Mouse (Mus musculus) testis, adult 2 months (tissue): ENCODE results near the gene Tmem203. TPM values are rescaled to one million over a fixed set of nuclear protein-coding genes. Genes with fewer than 3 reads are reported as not detected.

Experiments used
- H3K27ac ChIP-seq: fragments of 200-500 bp; 2 replicates; pipeline ENCODE4 v1.5.1; 2012; ENCODE audit warnings: low read depth, low read length; ENCODE audit not compliant: control insufficient read depth, insufficient read depth
- H3K27me3 ChIP-seq: fragments of 200-500 bp; 2 replicates; pipeline ENCODE4 v1.6.1; 2012; ENCODE audit warnings: mild to moderate bottlenecking, low read length, moderate library complexity; ENCODE audit not compliant: control insufficient read depth, insufficient read depth
- H3K36me3 ChIP-seq: fragments of 200-500 bp; 2 replicates; pipeline ENCODE4 v1.6.1; 2012; ENCODE audit warnings: mild to moderate bottlenecking, low read length; ENCODE audit not compliant: control insufficient read depth, insufficient read depth
- H3K4me1 ChIP-seq: fragments of 200-500 bp; 2 replicates; pipeline ENCODE4 v1.6.1; 2012; ENCODE audit warnings: low read length; ENCODE audit not compliant: control insufficient read depth, insufficient read depth
- H3K4me3 ChIP-seq: fragments of 200-500 bp; 2 replicates; pipeline ENCODE4 v1.5.1; 2012; ENCODE audit warnings: low read depth, mild to moderate bottlenecking, low read length, moderate library complexity, mixed read lengths; ENCODE audit not compliant: control insufficient read depth
- CTCF ChIP-seq: fragments of 200-500 bp; IDR thresholded peaks from 2 replicates; pipeline ENCODE4 v1.5.1; 2012; ENCODE audit warnings: low read depth, mild to moderate bottlenecking, inconsistent platforms, low read length, moderate library complexity; ENCODE audit not compliant: control insufficient read depth, insufficient read depth, insufficient replicate concordance
- POLR2A ChIP-seq: fragments of 200-500 bp; IDR thresholded peaks from 2 replicates; pipeline ENCODE4 v1.6.1; 2012; ENCODE audit warnings: low read depth, mild to moderate bottlenecking, inconsistent platforms, low read length, moderate library complexity; ENCODE audit not compliant: control insufficient read depth
- polyA plus RNA-seq: library from polyadenylated mRNA; depleted of rRNA; stranded (reverse); fragments of >200 nt; gene quantifications from 2 replicates; pipeline ENCODE4 v1.2.3, GENCODE M21; 2012

Tmem203 gene
- polyA plus RNA-seq, 1 experiment: 63.3 TPM

DNA sequence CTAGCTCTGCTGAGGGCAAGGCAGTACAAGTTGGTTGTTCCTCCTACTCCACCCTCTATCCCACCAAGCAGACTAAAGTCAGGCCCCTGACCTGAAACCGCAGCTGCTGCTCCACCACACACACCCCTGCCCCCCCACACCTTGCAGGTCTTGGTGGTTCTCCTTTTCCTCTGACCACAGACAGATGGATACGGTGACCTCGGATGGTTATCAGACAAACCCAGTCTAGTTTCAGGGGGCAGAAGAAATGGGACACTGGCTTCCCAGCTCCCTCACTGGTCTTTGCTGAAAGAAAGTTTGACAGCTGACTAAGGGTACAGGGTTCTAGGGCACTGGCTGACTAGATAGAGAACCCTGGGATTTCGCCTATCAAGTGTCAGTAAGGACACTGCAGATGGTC is 21.8 kb upstream of the Tmem203 start:
- no peaks in the 10 kb centered on the region for H3K4me1 ChIP-seq
- TF ChIP-seq POLR2A: no peak
- TF ChIP-seq CTCF: no peak
- no peaks in the 10 kb centered on the region for H3K36me3 ChIP-seq
- H3K4me3 ChIP-seq: no peak overlapping the region
- no peak overlapping the region for H3K27ac ChIP-seq
- no peaks in the 10 kb centered on the region for H3K27me3 ChIP-seq

DNA sequence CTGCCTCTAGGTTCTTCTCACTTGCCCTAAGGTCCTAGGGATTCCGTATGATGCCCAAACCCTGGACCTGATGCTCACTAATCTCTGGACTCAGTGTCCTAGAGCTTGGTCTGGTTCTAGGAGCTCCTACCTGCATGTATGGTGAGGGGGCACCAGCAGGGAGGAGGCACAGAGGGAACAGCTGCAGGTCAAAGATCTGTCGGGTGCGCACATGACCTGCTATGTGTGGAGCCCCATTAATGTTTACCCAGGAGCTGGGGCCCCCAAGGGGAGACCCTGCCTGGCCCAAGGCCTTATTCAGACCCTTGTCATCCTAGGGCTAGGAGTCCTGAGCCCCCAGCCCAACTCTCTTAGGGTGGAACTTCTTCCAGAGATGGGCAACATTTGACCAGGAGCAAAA is 21.2 kb upstream of the Tmem203 start, which contains the start of gene Slc34a3:
Gene Slc34a3, minus strand, starts transcription at position 315 of the 400 bp plus-strand sequence.
- TF ChIP-seq CTCF (no peak), POLR2A (no peak)
- Histone ChIP-seq H3K4me1 (no peaks in the 10 kb centered on the region), H3K4me3 (no peak within 1 kb of the TSS), H3K36me3 (no peaks in the 10 kb centered on the region), H3K27me3 (no peaks in the 10 kb centered on the region), H3K27ac (no peak within 1 kb of the TSS)

DNA sequence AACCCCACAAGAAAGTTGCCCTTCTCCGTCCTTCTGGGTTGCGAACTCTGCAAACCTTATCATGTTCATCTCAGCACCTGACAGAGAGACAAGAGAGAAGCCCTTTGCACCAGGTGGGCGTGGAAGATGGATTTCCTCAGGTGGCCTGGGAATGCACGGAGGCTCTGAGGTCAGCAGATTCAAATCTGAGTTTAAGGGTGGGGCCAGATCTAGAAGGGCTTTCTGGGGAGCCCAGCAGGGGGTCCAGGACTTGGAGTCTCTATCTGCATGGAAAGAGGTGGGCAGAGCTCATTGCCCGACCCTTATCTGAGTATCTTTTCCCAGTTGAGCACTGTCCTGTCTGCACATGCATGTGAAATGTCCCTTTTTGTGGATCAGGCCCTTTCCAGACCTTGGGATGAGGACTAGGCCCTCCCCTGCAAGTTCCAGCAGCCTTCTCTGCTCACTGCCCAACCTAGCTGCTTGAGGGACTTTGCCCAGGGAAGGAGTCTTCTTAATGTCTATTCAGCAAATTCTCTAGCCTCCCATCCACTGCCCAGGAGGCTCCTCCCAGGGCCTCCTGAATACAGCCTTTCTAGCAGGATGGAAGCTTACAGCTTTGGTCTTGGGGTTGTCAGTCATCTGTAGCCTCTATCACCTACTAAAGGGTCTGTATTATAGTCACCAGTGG is 20.6 kb upstream of the Tmem203 start:
- TF ChIP-seq POLR2A (no peak), CTCF (no peak)
- Histone ChIP-seq H3K27ac (no peak overlapping the region), H3K4me3 (no peak overlapping the region), H3K27me3 (no peaks in the 10 kb centered on the region), H3K36me3 (no peaks in the 10 kb centered on the region), H3K4me1 (no peaks in the 10 kb centered on the region)

DNA sequence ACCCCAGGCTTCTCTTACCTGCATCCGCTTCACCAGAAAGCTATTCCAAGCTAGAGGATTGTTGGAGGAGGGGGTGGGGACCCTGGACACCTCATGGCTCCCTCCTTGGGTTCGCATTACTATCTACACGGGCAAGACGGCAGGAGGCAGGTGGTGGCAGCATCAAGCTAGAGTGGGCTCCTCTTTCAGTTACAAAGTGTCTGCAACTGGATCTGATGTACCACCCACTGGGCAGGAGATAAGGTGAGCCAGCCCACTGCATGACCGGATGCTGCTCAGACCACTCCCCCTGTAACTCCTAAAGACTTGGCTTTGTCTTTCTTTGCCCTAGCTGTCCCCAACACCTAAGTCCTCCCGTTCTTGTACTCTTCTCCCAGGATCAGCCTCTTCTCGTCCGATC is 18.6 kb upstream of the Tmem203 start, which contains the start of gene Rnf224:
Gene Rnf224, minus strand, starts transcription at position 174 of the 400 bp plus-strand sequence.
- Histone ChIP-seq H3K4me1 (peaks cover 14% of the 10 kb centered on the region), H3K27me3 (no peaks in the 10 kb centered on the region)

DNA sequence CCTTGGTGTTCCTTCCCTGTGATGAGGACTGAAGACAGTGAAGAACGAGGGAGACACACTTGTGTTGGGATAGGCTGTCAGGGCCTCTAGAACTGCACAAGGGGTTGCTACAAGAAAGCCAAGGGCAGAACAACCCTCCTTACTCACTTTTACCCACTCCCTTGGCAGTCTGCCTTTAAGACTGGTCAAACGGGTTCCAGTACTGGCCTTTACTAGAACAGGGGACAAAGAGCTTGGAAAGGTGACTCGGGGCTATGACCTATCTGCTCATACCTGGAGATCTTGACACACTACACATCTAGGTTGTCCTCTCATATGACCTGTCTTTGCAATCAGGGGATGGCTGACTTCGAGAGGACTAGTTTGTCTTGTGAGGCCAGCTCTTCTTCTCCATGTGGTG is 17.7 kb upstream of the Tmem203 start:
- peaks cover 18% of the 10 kb centered on the region for H3K4me1 ChIP-seq
- no peak for TF ChIP-seq CTCF
- TF ChIP-seq POLR2A: no peak
- H3K36me3 ChIP-seq: no peaks in the 10 kb centered on the region
- no peak overlapping the region for H3K4me3 ChIP-seq
- no peak overlapping the region for H3K27ac ChIP-seq
- H3K27me3 ChIP-seq: no peaks in the 10 kb centered on the region

More for the DNA sequence above, 18.6 kb upstream of the Tmem203 start, which contains the start of gene Rnf224:
- H3K4me3 ChIP-seq: no peak within 1 kb of the TSS
- H3K36me3 ChIP-seq: no peaks in the 10 kb centered on the region
- TF ChIP-seq CTCF (no peak), POLR2A (no peak)
- H3K27ac ChIP-seq: no peak within 1 kb of the TSS

DNA sequence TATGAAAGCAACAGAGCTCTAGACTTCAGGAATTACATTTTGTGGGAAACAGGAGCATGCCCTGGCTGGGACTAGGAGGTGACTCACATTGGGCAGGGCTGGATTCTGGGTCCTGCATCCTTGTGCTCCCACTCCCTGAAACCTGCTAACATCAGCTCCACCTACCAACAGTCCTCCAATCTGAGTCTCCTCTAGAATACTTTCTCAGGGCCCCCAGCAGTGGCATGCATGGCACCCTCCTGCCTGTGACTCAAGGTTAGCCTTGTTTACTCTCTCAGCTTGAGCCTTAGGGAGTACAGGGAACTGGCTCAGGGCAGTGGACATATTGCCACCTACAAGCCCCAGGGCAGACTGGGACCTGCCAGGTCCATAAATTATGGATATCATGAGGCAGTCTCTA is 17.1 kb upstream of the Tmem203 start:
- Histone ChIP-seq H3K27ac (no peak overlapping the region), H3K4me3 (no peak overlapping the region), H3K36me3 (no peaks in the 10 kb centered on the region), H3K27me3 (no peaks in the 10 kb centered on the region), H3K4me1 (peaks cover 23% of the 10 kb centered on the region)
- no peak for TF ChIP-seq CTCF
- no peak for TF ChIP-seq POLR2A

DNA sequence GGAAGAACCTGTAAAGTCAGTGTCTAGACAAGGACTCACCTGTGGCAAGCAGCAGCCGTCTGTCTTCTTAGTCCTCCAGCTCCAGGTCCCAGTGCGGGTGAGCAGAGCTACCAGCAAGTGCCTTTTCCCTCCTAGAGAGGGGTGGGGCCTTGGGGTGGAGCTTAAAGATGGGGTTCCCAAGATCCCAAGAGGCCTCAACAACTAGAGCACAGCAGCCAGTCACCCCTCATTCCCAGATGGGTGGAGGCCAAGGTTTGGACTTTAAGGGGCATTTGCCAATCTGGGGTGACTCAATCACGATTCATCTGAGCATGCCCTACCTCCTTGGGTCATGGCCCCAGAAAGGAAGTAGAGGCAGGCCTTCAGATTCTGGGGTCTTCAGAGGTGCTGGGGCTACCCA is 15.5 kb upstream of the Tmem203 start:
- no peak overlapping the region for H3K4me3 ChIP-seq
- H3K4me1 ChIP-seq: peaks cover 23% of the 10 kb centered on the region
- no peak overlapping the region for H3K27ac ChIP-seq
- H3K27me3 ChIP-seq: no peaks in the 10 kb centered on the region
- no peak for TF ChIP-seq POLR2A
- no peak for TF ChIP-seq CTCF
- H3K36me3 ChIP-seq: no peaks in the 10 kb centered on the region

DNA sequence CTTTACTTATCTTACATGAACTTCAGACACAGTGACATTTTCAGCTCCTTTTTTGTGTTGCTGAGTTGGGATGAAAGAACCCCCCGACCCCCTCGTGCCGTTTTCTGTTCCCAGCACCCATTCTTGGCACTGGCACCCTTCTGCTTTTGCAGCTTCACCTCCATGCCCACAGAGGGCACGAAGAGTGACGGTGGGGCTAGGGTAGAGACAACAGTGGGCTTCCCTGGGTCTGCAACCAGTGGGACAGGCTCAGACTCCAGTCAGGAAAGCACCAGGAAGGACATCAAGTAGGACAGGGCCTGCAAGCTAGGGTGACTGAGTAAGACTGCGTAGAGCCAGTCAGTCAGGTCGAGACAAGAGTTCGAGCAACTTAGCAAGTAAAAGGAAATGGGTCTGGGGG is 14.9 kb upstream of the Tmem203 start:
- no peaks in the 10 kb centered on the region for H3K27me3 ChIP-seq
- no peak overlapping the region; the same call in 1 of the 2 replicates for H3K27ac ChIP-seq
- H3K36me3 ChIP-seq: no peaks in the 10 kb centered on the region
- H3K4me3 ChIP-seq: peak overlapping the region; percentile 25
- no peak for TF ChIP-seq POLR2A
- TF ChIP-seq CTCF: no peak
- peaks cover 23% of the 10 kb centered on the region for H3K4me1 ChIP-seq
